Mouse (Mus musculus): ENCODE results near the gene Mmp9. TPM values are rescaled to one million over a fixed set of nuclear protein-coding genes. Genes with fewer than 3 reads are reported as not detected.

Mmp9 gene
- polyA plus RNA-seq, 1 experiment = 3.7 TPM

- Histone ChIP-seq H3K4me3 (replicated peaks; ENCODE audit: insufficient read depth, low read depth, low read length) (no peak overlapping the region), H3K27ac (ENCODE audit: insufficient read depth, low read length) (no peak overlapping the region), H3K4me1 (ENCODE audit: control insufficient read depth, insufficient read depth, low read length) (peaks cover 5% of the 10 kb centered on the region), H3K27me3 (ENCODE audit: control insufficient read depth, insufficient read depth, low read length) (peaks cover 3% of the 10 kb centered on the region; the same call in 1 of the 2 replicates)
- no peak for DNase-seq
- WGBS = 15% methylated on average over 25 of the region's 25 CpGs
- TF ChIP-seq CTCF (IDR thresholded peaks at IDR 0.05; ENCODE audit: borderline replicate concordance, insufficient read depth, low read depth, low read length) = no peak
- TF ChIP-seq POLR2A (IDR thresholded peaks at IDR 0.05; ENCODE audit: borderline replicate concordance, insufficient read depth, low read length) = no peak
Measured at GRCm38 (mm10) chr2:164948962-164949361, 8.4 kb downstream of the Mmp9 start.

- 27% methylated on average over 13 of the region's 13 CpGs for WGBS
- Histone ChIP-seq H3K27ac (ENCODE audit: insufficient read depth, low read length) (no peak overlapping the region), H3K27me3 (ENCODE audit: control insufficient read depth, insufficient read depth, low read length) (peaks cover 3% of the 10 kb centered on the region; the same call in 1 of the 2 replicates), H3K4me3 (replicated peaks; ENCODE audit: insufficient read depth, low read depth, low read length) (no peak overlapping the region), H3K4me1 (ENCODE audit: control insufficient read depth, insufficient read depth, low read length) (peaks cover 5% of the 10 kb centered on the region)
- TF ChIP-seq CTCF (IDR thresholded peaks at IDR 0.05; ENCODE audit: borderline replicate concordance, insufficient read depth, low read depth, low read length) (peak; percentile 47; the same call in 1 of the 2 replicates), POLR2A (IDR thresholded peaks at IDR 0.05; ENCODE audit: borderline replicate concordance, insufficient read depth, low read length) (no peak)
- peak in 1 of 2 experiments; percentile 24 for DNase-seq
Measured at GRCm38 (mm10) chr2:164950501-164950900, 9.9 kb downstream of the Mmp9 start.

GRCm38 (mm10) chr2:164951745-164952144, 11.2 kb downstream of the Mmp9 start:
- peaks cover 5% of the 10 kb centered on the region for H3K4me1 ChIP-seq (ENCODE audit: control insufficient read depth, insufficient read depth, low read length)
- 84% methylated on average over 4 of the region's 4 CpGs for WGBS
- no peak for DNase-seq
- peaks cover 3% of the 10 kb centered on the region; the same call in 1 of the 2 replicates for H3K27me3 ChIP-seq (ENCODE audit: control insufficient read depth, insufficient read depth, low read length)
- TF ChIP-seq POLR2A (IDR thresholded peaks at IDR 0.05; ENCODE audit: borderline replicate concordance, insufficient read depth, low read length) (no peak), CTCF (IDR thresholded peaks at IDR 0.05; ENCODE audit: borderline replicate concordance, insufficient read depth, low read depth, low read length) (peak; percentile 8; the same call in 1 of the 2 replicates)
- H3K27ac ChIP-seq (ENCODE audit: insufficient read depth, low read length) = no peak overlapping the region
- no peak overlapping the region for H3K4me3 ChIP-seq (replicated peaks; ENCODE audit: insufficient read depth, low read depth, low read length)

GRCm38 (mm10) chr2:164952448-164952847, 11.9 kb downstream of the Mmp9 start:
- H3K27ac ChIP-seq (ENCODE audit: insufficient read depth, low read length) = no peak overlapping the region
- H3K4me1 ChIP-seq (ENCODE audit: control insufficient read depth, insufficient read depth, low read length) = peaks cover 5% of the 10 kb centered on the region
- peak in 1 of 2 experiments; percentile 17 for DNase-seq
- TF ChIP-seq CTCF (IDR thresholded peaks at IDR 0.05; ENCODE audit: borderline replicate concordance, insufficient read depth, low read depth, low read length) = no peak
- no peak for TF ChIP-seq POLR2A (IDR thresholded peaks at IDR 0.05; ENCODE audit: borderline replicate concordance, insufficient read depth, low read length)
- WGBS = 60% methylated on average over 13 of the region's 13 CpGs
- peaks cover 3% of the 10 kb centered on the region; the same call in 1 of the 2 replicates for H3K27me3 ChIP-seq (ENCODE audit: control insufficient read depth, insufficient read depth, low read length)
- H3K4me3 ChIP-seq (replicated peaks; ENCODE audit: insufficient read depth, low read depth, low read length) = no peak overlapping the region

- Histone ChIP-seq H3K27me3 (ENCODE audit: control insufficient read depth, insufficient read depth, low read length) (peaks cover 3% of the 10 kb centered on the region; the same call in 1 of the 2 replicates), H3K4me1 (ENCODE audit: control insufficient read depth, insufficient read depth, low read length) (peaks cover 5% of the 10 kb centered on the region), H3K27ac (ENCODE audit: insufficient read depth, low read length) (no peak overlapping the region), H3K4me3 (replicated peaks; ENCODE audit: insufficient read depth, low read depth, low read length) (peak overlapping the region; percentile 44)
- DNase-seq = peak; percentile 84 to 89
- 1% methylated on average over 21 of the region's 21 CpGs for WGBS
- peak; percentile 93 for TF ChIP-seq CTCF (IDR thresholded peaks at IDR 0.05; ENCODE audit: borderline replicate concordance, insufficient read depth, low read depth, low read length)
- TF ChIP-seq POLR2A (IDR thresholded peaks at IDR 0.05; ENCODE audit: borderline replicate concordance, insufficient read depth, low read length) = no peak
Measured at GRCm38 (mm10) chr2:164953224-164953623, 12.6 kb downstream of the Mmp9 start.

- 74% methylated on average over 4 of the region's 4 CpGs for WGBS
- Histone ChIP-seq H3K4me3 (replicated peaks; ENCODE audit: insufficient read depth, low read depth, low read length) (no peak overlapping the region), H3K27me3 (ENCODE audit: control insufficient read depth, insufficient read depth, low read length) (no peaks in the 10 kb centered on the region), H3K27ac (ENCODE audit: insufficient read depth, low read length) (no peak overlapping the region), H3K4me1 (ENCODE audit: control insufficient read depth, insufficient read depth, low read length) (peaks cover 8% of the 10 kb centered on the region)
- TF ChIP-seq POLR2A (IDR thresholded peaks at IDR 0.05; ENCODE audit: borderline replicate concordance, insufficient read depth, low read length) = no peak
- DNase-seq = no peak
Measured at GRCm38 (mm10) chr2:164955725-164956124, 15.1 kb downstream of the Mmp9 start.

GRCm38 (mm10) chr2:164956195-164956594, 15.6 kb downstream of the Mmp9 start:
- H3K27me3 ChIP-seq (ENCODE audit: control insufficient read depth, insufficient read depth, low read length) = no peaks in the 10 kb centered on the region
- 78% methylated on average over 5 of the region's 5 CpGs for WGBS
- TF ChIP-seq POLR2A (IDR thresholded peaks at IDR 0.05; ENCODE audit: borderline replicate concordance, insufficient read depth, low read length) = no peak
- TF ChIP-seq CTCF (IDR thresholded peaks at IDR 0.05; ENCODE audit: borderline replicate concordance, insufficient read depth, low read depth, low read length) = no peak
- H3K4me3 ChIP-seq (replicated peaks; ENCODE audit: insufficient read depth, low read depth, low read length) = no peak overlapping the region
- H3K27ac ChIP-seq (ENCODE audit: insufficient read depth, low read length) = no peak overlapping the region
- H3K4me1 ChIP-seq (ENCODE audit: control insufficient read depth, insufficient read depth, low read length) = peaks cover 8% of the 10 kb centered on the region
- no peak for DNase-seq

- Histone ChIP-seq H3K27me3 (ENCODE audit: control insufficient read depth, insufficient read depth, low read length) (no peaks in the 10 kb centered on the region), H3K4me1 (ENCODE audit: control insufficient read depth, insufficient read depth, low read length) (peaks cover 16% of the 10 kb centered on the region), H3K27ac (ENCODE audit: insufficient read depth, low read length) (no peak overlapping the region), H3K4me3 (replicated peaks; ENCODE audit: insufficient read depth, low read depth, low read length) (no peak overlapping the region)
- TF ChIP-seq POLR2A (IDR thresholded peaks at IDR 0.05; ENCODE audit: borderline replicate concordance, insufficient read depth, low read length) (no peak), CTCF (IDR thresholded peaks at IDR 0.05; ENCODE audit: borderline replicate concordance, insufficient read depth, low read depth, low read length) (0 out of 2 replicates have a peak, but pooled peaks have one; percentile 4)
- no peak for DNase-seq
- WGBS = 61% methylated on average over 9 of the region's 9 CpGs
Measured at GRCm38 (mm10) chr2:164957548-164958315, 17.2 kb downstream of the Mmp9 start.

Measured in cerebellum, adult 2 months (tissue).